Mouse (Mus musculus): ENCODE results near the gene Il17d. TPM values are rescaled to one million over a fixed set of nuclear protein-coding genes. Genes with fewer than 3 reads are reported as not detected.
A peak's percentile ranks its signal among the peaks of the same experiment; 100 is the strongest.

The Il17d gene
- polyA plus RNA-seq, 1 experiment from 2014 or later = 0.49 TPM

- H3K4me1 ChIP-seq (ENCODE audit: control insufficient read depth, insufficient read depth, low read length) = peaks cover 5% of the 10 kb centered on the region
- H3K4me2 ChIP-seq = no peak overlapping the region
- H3K9ac ChIP-seq (ENCODE audit: low read depth, low read length) = no peak overlapping the region
- H3K27ac ChIP-seq (ENCODE audit: low read depth, low read length) = no peak overlapping the region
- H3K36me3 ChIP-seq (ENCODE audit: control insufficient read depth, insufficient read depth, low read length) = no peaks in the 10 kb centered on the region
- ATAC-seq (replicated peaks; ENCODE audit: insufficient number of reproducible peaks, low FRiP score, low TSS enrichment) = no peak
- peaks cover 26% of the 10 kb centered on the region for H3K27me3 ChIP-seq (ENCODE audit: control insufficient read depth, insufficient read depth, low read length)
- H3K4me3 ChIP-seq (ENCODE audit: low read depth, low read length) = no peak overlapping the region
- 45% methylated on average over 5 of the region's 5 CpGs for WGBS (ENCODE audit: insufficient replicate concordance)
- no peaks in the 10 kb centered on the region for H3K9me3 ChIP-seq (replicated peaks; ENCODE audit: control insufficient read depth, low read length)
Observed at GRCm38 (mm10) chr14:57529786-57530515, 5.4 kb downstream of the Il17d start.

DNA sequence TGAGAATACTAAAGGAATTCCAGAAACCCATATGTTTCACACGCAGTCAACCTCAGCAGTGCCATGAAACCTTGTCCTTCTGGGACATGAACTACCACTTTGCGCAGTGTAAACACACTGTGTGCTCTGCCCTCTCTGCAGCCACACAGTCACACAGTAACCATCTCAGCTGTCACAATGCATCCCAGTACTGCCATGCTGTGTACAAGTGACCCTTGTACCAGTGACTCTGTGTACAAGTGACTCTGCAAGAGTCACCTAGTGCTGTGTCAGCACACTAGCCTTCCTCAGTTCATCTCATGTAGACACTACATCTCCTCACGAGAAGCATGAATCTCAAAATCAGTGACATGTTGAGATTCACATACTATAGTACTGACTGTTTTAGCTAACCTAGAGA, 8.0 kb downstream of the Il17d start:
- no peak for ATAC-seq (replicated peaks; ENCODE audit: insufficient number of reproducible peaks, low FRiP score, low TSS enrichment)
- Histone ChIP-seq H3K27me3 (ENCODE audit: control insufficient read depth, insufficient read depth, low read length) (peaks cover 22% of the 10 kb centered on the region), H3K9me3 (replicated peaks; ENCODE audit: control insufficient read depth, low read length) (no peaks in the 10 kb centered on the region), H3K4me1 (ENCODE audit: control insufficient read depth, insufficient read depth, low read length) (peaks cover 13% of the 10 kb centered on the region), H3K4me2 (no peak overlapping the region), H3K4me3 (ENCODE audit: low read depth, low read length) (no peak overlapping the region), H3K27ac (ENCODE audit: low read depth, low read length) (no peak overlapping the region), H3K9ac (ENCODE audit: low read depth, low read length) (no peak overlapping the region), H3K36me3 (ENCODE audit: control insufficient read depth, insufficient read depth, low read length) (no peaks in the 10 kb centered on the region)
- WGBS (ENCODE audit: insufficient replicate concordance) = 83% methylated on average over 3 of the region's 3 CpGs

GRCm38 (mm10) chr14:57533214-57533613, 8.6 kb downstream of the Il17d start:
- ATAC-seq (replicated peaks; ENCODE audit: insufficient number of reproducible peaks, low FRiP score, low TSS enrichment) = no peak
- no peaks in the 10 kb centered on the region for H3K9me3 ChIP-seq (replicated peaks; ENCODE audit: control insufficient read depth, low read length)
- H3K27me3 ChIP-seq (ENCODE audit: control insufficient read depth, insufficient read depth, low read length) = peaks cover 22% of the 10 kb centered on the region
- no peak overlapping the region for H3K4me3 ChIP-seq (ENCODE audit: low read depth, low read length)
- H3K36me3 ChIP-seq (ENCODE audit: control insufficient read depth, insufficient read depth, low read length) = no peaks in the 10 kb centered on the region
- H3K4me2 ChIP-seq = no peak overlapping the region
- H3K27ac ChIP-seq (ENCODE audit: low read depth, low read length) = no peak overlapping the region
- no peak overlapping the region for H3K9ac ChIP-seq (ENCODE audit: low read depth, low read length)
- WGBS (ENCODE audit: insufficient replicate concordance) = 30% methylated on average over 3 of the region's 3 CpGs
- peaks cover 16% of the 10 kb centered on the region for H3K4me1 ChIP-seq (ENCODE audit: control insufficient read depth, insufficient read depth, low read length)

DNA sequence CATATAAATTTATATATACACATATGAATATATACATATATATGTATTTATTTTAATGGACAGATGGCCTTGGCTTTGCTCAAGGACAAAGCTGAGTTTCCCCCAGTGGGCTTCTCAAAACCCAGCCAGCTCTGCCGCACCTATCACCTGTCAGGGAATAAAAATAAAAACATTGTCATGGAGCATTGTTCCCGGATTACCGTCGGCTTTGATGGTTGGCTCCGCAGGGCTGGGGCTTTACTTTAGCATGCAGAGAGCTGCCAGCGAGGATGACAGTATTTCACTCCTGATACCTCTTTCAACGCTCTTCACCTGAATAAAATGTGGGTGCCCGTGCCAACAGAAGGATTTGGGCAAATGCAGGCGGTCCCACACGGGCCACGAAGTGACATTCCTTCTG, 9.3 kb downstream of the Il17d start:
- no peak overlapping the region for H3K27ac ChIP-seq (ENCODE audit: low read depth, low read length)
- no peaks in the 10 kb centered on the region for H3K36me3 ChIP-seq (ENCODE audit: control insufficient read depth, insufficient read depth, low read length)
- H3K4me3 ChIP-seq (ENCODE audit: low read depth, low read length) = no peak overlapping the region
- H3K4me2 ChIP-seq = no peak overlapping the region
- no peak overlapping the region for H3K9ac ChIP-seq (ENCODE audit: low read depth, low read length)
- peaks cover 16% of the 10 kb centered on the region for H3K4me1 ChIP-seq (ENCODE audit: control insufficient read depth, insufficient read depth, low read length)
- WGBS (ENCODE audit: insufficient replicate concordance) = 18% methylated on average over 11 of the region's 11 CpGs
- no peaks in the 10 kb centered on the region for H3K9me3 ChIP-seq (replicated peaks; ENCODE audit: control insufficient read depth, low read length)
- H3K27me3 ChIP-seq (ENCODE audit: control insufficient read depth, insufficient read depth, low read length) = peaks cover 22% of the 10 kb centered on the region
- ATAC-seq (replicated peaks; ENCODE audit: insufficient number of reproducible peaks, low FRiP score, low TSS enrichment) = no peak

DNA sequence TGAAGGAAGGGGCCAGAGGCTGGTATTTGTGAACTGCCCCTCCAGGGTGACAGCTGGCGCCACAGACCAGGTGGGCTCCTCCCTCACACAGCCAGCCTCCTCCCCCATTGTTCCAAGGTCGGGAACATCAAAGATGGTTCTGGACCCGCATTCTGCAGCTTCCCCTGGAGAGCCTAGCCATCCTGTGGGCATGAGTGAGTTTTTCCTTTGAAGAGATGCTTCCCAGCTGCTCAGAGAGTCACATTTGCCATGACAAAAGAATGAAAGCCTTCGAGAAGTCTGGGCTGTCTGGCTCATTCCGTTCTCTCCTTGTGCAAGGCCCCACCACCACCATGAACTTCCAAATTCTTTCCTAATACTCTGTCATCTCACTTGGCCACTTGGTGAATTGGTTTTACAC, 9.8 kb downstream of the Il17d start:
- peaks cover 22% of the 10 kb centered on the region for H3K27me3 ChIP-seq (ENCODE audit: control insufficient read depth, insufficient read depth, low read length)
- no peaks in the 10 kb centered on the region for H3K9me3 ChIP-seq (replicated peaks; ENCODE audit: control insufficient read depth, low read length)
- ATAC-seq (replicated peaks; ENCODE audit: insufficient number of reproducible peaks, low FRiP score, low TSS enrichment) = no peak
- no peak overlapping the region for H3K9ac ChIP-seq (ENCODE audit: low read depth, low read length)
- H3K4me3 ChIP-seq (ENCODE audit: low read depth, low read length) = no peak overlapping the region
- 7% methylated on average over 5 of the region's 5 CpGs for WGBS (ENCODE audit: insufficient replicate concordance)
- no peaks in the 10 kb centered on the region for H3K36me3 ChIP-seq (ENCODE audit: control insufficient read depth, insufficient read depth, low read length)
- H3K4me1 ChIP-seq (ENCODE audit: control insufficient read depth, insufficient read depth, low read length) = peaks cover 16% of the 10 kb centered on the region
- no peak overlapping the region for H3K4me2 ChIP-seq
- H3K27ac ChIP-seq (ENCODE audit: low read depth, low read length) = no peak overlapping the region

DNA sequence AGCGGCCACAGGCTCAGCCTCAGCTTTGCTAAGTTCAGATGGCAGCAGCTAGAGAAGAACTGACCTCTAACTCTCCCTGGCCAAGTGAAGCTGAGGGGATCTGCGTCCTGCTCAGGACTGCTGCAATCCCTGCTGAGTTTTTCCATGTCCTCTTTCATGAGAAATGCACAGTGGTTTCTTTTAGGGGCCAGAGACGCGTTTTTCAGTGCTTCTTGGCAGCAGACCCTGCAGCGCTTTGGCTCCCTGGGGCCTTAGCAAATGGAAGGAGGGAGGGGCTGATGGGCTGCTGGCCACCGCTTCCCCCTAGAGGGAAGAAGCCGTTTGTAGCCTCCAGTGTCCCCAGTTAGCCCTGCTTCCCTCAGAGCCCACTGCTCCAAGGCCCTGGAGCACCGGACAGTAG, 10.4 kb downstream of the Il17d start:
- 0 out of 2 replicates have a peak overlapping the region, but pooled peaks have one; percentile 10 for H3K9ac ChIP-seq (ENCODE audit: low read depth, low read length)

GRCm38 (mm10) chr14:57535646-57536045, 11.1 kb downstream of the Il17d start:
- no peak for ATAC-seq (replicated peaks; ENCODE audit: insufficient number of reproducible peaks, low FRiP score, low TSS enrichment)
- no peak overlapping the region for H3K4me2 ChIP-seq

More for the DNA sequence above, 10.4 kb downstream of the Il17d start:
- Histone ChIP-seq H3K4me2 (no peak overlapping the region), H3K27ac (ENCODE audit: low read depth, low read length) (no peak overlapping the region), H3K4me3 (ENCODE audit: low read depth, low read length) (no peak overlapping the region), H3K36me3 (ENCODE audit: control insufficient read depth, insufficient read depth, low read length) (no peaks in the 10 kb centered on the region), H3K9me3 (replicated peaks; ENCODE audit: control insufficient read depth, low read length) (no peaks in the 10 kb centered on the region), H3K27me3 (ENCODE audit: control insufficient read depth, insufficient read depth, low read length) (peaks cover 22% of the 10 kb centered on the region), H3K4me1 (ENCODE audit: control insufficient read depth, insufficient read depth, low read length) (peaks cover 16% of the 10 kb centered on the region)
- ATAC-seq (replicated peaks; ENCODE audit: insufficient number of reproducible peaks, low FRiP score, low TSS enrichment) = no peak
- WGBS (ENCODE audit: insufficient replicate concordance) = 12% methylated on average over 8 of the region's 8 CpGs

GRCm38 (mm10) chr14:57536820-57537219, 12.2 kb downstream of the Il17d start:
- H3K9me3 ChIP-seq (replicated peaks; ENCODE audit: control insufficient read depth, low read length) = no peaks in the 10 kb centered on the region
- no peaks in the 10 kb centered on the region for H3K36me3 ChIP-seq (ENCODE audit: control insufficient read depth, insufficient read depth, low read length)
- H3K9ac ChIP-seq (ENCODE audit: low read depth, low read length) = no peak overlapping the region
- no peak for ATAC-seq (replicated peaks; ENCODE audit: insufficient number of reproducible peaks, low FRiP score, low TSS enrichment)
- H3K4me2 ChIP-seq = 0 out of 2 replicates have a peak overlapping the region, but pooled peaks have one; percentile 44
- peaks cover 22% of the 10 kb centered on the region for H3K27me3 ChIP-seq (ENCODE audit: control insufficient read depth, insufficient read depth, low read length)
- 43% methylated on average over 9 of the region's 9 CpGs for WGBS (ENCODE audit: insufficient replicate concordance)
- H3K27ac ChIP-seq (ENCODE audit: low read depth, low read length) = no peak overlapping the region; the same call in 1 of the 2 replicates
- H3K4me1 ChIP-seq (ENCODE audit: control insufficient read depth, insufficient read depth, low read length) = peaks cover 16% of the 10 kb centered on the region
- no peak overlapping the region for H3K4me3 ChIP-seq (ENCODE audit: low read depth, low read length)

More at GRCm38 (mm10) chr14:57535646-57536045, 11.1 kb downstream of the Il17d start:
- no peaks in the 10 kb centered on the region for H3K9me3 ChIP-seq (replicated peaks; ENCODE audit: control insufficient read depth, low read length)
- no peaks in the 10 kb centered on the region for H3K36me3 ChIP-seq (ENCODE audit: control insufficient read depth, insufficient read depth, low read length)
- no peak overlapping the region for H3K4me3 ChIP-seq (ENCODE audit: low read depth, low read length)
- no peak overlapping the region for H3K27ac ChIP-seq (ENCODE audit: low read depth, low read length)
- peaks cover 16% of the 10 kb centered on the region for H3K4me1 ChIP-seq (ENCODE audit: control insufficient read depth, insufficient read depth, low read length)
- WGBS (ENCODE audit: insufficient replicate concordance) = 69% methylated on average over 6 of the region's 6 CpGs
- peaks cover 20% of the 10 kb centered on the region for H3K27me3 ChIP-seq (ENCODE audit: control insufficient read depth, insufficient read depth, low read length)
- no peak overlapping the region for H3K9ac ChIP-seq (ENCODE audit: low read depth, low read length)
